Mouse (Mus musculus) CH12.LX (cell line): ENCODE measurements around the gene Rpl11. TPM values are rescaled to one million over a fixed set of nuclear protein-coding genes. Genes with fewer than 3 reads are reported as not detected.

Experiments
- DNase-seq: peaks from one replicate; pipeline ENCODE4 v3.0.0-alpha.2; 2013; ENCODE audit errors: extremely low read depth
- H3K27ac ChIP-seq: 2 replicates; pipeline ENCODE4 v1.5.1; 2012; ENCODE audit warnings: low read depth, mild to moderate bottlenecking, control low read depth, moderate library complexity; ENCODE audit not compliant: insufficient read depth
- H3K27me3 ChIP-seq: replicated peaks from 2 replicates; pipeline ENCODE3; 2012; ENCODE audit warnings: inconsistent platforms
- H3K36me3 ChIP-seq, 2 experiments: replicated peaks in 1 of 2; 2 replicates each; pipeline versions ENCODE3 to v1.6.1; 2012; ENCODE audit warnings: inconsistent platforms in 1 of 2, low read length in 1 of 2, mild to moderate bottlenecking in 1 of 2, mixed read lengths in 1 of 2, moderate library complexity in 1 of 2; ENCODE audit not compliant: control insufficient read depth in 1 of 2, insufficient read depth in 1 of 2
- H3K4me1 ChIP-seq, 2 experiments: 2 replicates each; pipeline ENCODE4 v1.6.1; 2012; ENCODE audit warnings: inconsistent platforms in 1 of 2, moderate library complexity in 1 of 2; ENCODE audit not compliant: insufficient read depth in 2 of 2, control insufficient read depth in 1 of 2
- H3K4me2 ChIP-seq: 2 replicates; pipeline ENCODE4 v1.6.1; 2012; ENCODE audit warnings: low read depth, mild to moderate bottlenecking, control low read depth; ENCODE audit not compliant: poor library complexity, insufficient read depth, severe bottlenecking
- H3K4me3 ChIP-seq, 3 experiments: fragments of 150-350 bp in 1 of 3; sonication (generic) in 1 of 3; replicated peaks in 1 of 3; 2 replicates each; pipeline versions ENCODE3 to v1.5.1; 2011 to 2012; ENCODE audit warnings: low read depth in 2 of 3, low read length in 2 of 3, mild to moderate bottlenecking in 2 of 3, moderate library complexity in 2 of 3, control low read depth in 1 of 3, improper control_type of control experiment in 1 of 3, inconsistent platforms in 1 of 3, mixed read lengths in 1 of 3; ENCODE audit not compliant: poor library complexity in 1 of 3
- H3K79me2 ChIP-seq: replicated peaks from 2 replicates; pipeline ENCODE4 v1.6.1; 2012; ENCODE audit warnings: mild to moderate bottlenecking, moderate library complexity; ENCODE audit not compliant: control insufficient read depth, poor library complexity, insufficient read depth, severe bottlenecking; ENCODE audit errors: extremely low read depth
- H3K9ac ChIP-seq: 2 replicates; pipeline ENCODE4 v1.6.1; 2012; ENCODE audit warnings: low read depth, mild to moderate bottlenecking, control low read depth, moderate library complexity; ENCODE audit not compliant: insufficient read depth
- H3K9me3 ChIP-seq: replicated peaks from 2 replicates; pipeline ENCODE3; 2012; ENCODE audit warnings: low read length, inconsistent platforms, mixed read lengths
- BHLHE40 ChIP-seq: IDR thresholded peaks from 2 replicates; pipeline ENCODE4 v1.6.1; 2011; ENCODE audit warnings: mild to moderate bottlenecking, low read depth, low read length, improper control_type of control experiment
- CHD1 ChIP-seq: IDR thresholded peaks from 2 replicates; pipeline ENCODE4 v1.6.1; 2012; ENCODE audit warnings: low read depth, low read length, improper control_type of control experiment, inconsistent platforms
- CHD2 ChIP-seq: IDR thresholded peaks from 2 replicates; pipeline ENCODE4 v1.6.1; 2011; ENCODE audit warnings: low read length, improper control_type of control experiment
- CTCF ChIP-seq, 2 experiments: IDR thresholded peaks in 1 of 2; conservative IDR thresholded peaks in 1 of 2; 2 replicates each; pipeline ENCODE4 v1.5.1; 2011 to 2012; ENCODE audit warnings: low read depth in 2 of 2, low read length in 2 of 2, improper control_type of control experiment in 1 of 2, inconsistent platforms in 1 of 2, mild to moderate bottlenecking in 1 of 2, moderate library complexity in 1 of 2
- ELF1 ChIP-seq: IDR thresholded peaks from 2 replicates; pipeline ENCODE4 v1.6.1; 2014; ENCODE audit warnings: low read depth, mild to moderate bottlenecking, inconsistent platforms, low read length, improper control_type of control experiment
- EP300 ChIP-seq: IDR thresholded peaks from 2 replicates; pipeline ENCODE4 v1.6.1; 2011; ENCODE audit warnings: low read length, improper control_type of control experiment
- ETS1 ChIP-seq: conservative IDR thresholded peaks from 2 replicates; pipeline ENCODE4 v1.6.1; 2012; ENCODE audit warnings: low read depth, mild to moderate bottlenecking, inconsistent platforms, low read length, improper control_type of control experiment, moderate library complexity
- GABPA ChIP-seq: IDR thresholded peaks from 2 replicates; pipeline ENCODE4 v1.6.1; 2012; ENCODE audit warnings: low read depth, low read length, improper control_type of control experiment, inconsistent platforms; ENCODE audit not compliant: insufficient replicate concordance
- IRF4 ChIP-seq: IDR thresholded peaks from 2 replicates; pipeline ENCODE4 v1.6.1; 2014; ENCODE audit warnings: low read depth, mild to moderate bottlenecking, inconsistent platforms, low read length, improper control_type of control experiment
- JUN ChIP-seq: IDR thresholded peaks from 2 replicates; pipeline ENCODE4 v1.6.1; 2011; ENCODE audit warnings: low read depth, mild to moderate bottlenecking, low read length, improper control_type of control experiment, moderate library complexity; ENCODE audit not compliant: insufficient read depth
- KAT2A ChIP-seq: IDR thresholded peaks from 2 replicates; pipeline ENCODE4 v1.6.1; 2012; ENCODE audit warnings: low read length, improper control_type of control experiment, inconsistent platforms; ENCODE audit not compliant: insufficient replicate concordance
- MEF2A ChIP-seq: IDR thresholded peaks from 2 replicates; pipeline ENCODE4 v1.6.1; 2014; ENCODE audit warnings: low read depth, mild to moderate bottlenecking, inconsistent platforms, low read length, improper control_type of control experiment, borderline replicate concordance
- MXI1 ChIP-seq: IDR thresholded peaks from 2 replicates; pipeline ENCODE4 v1.6.1; 2011; ENCODE audit warnings: mild to moderate bottlenecking, low read depth, low read length, improper control_type of control experiment
- NRF1 ChIP-seq: IDR thresholded peaks from 2 replicates; pipeline ENCODE4 v1.6.1; 2014; ENCODE audit warnings: low read depth, mild to moderate bottlenecking, inconsistent platforms, low read length, improper control_type of control experiment, moderate library complexity
- PAX5 ChIP-seq: IDR thresholded peaks from 2 replicates; pipeline ENCODE4 v1.6.1; 2012; ENCODE audit warnings: low read length, inconsistent platforms, mixed read lengths
- POLR2AphosphoS2 ChIP-seq: IDR thresholded peaks from 2 replicates; pipeline ENCODE4 v1.6.1; 2011; ENCODE audit warnings: low read depth, low read length, improper control_type of control experiment
- RAD21 ChIP-seq: IDR thresholded peaks from 2 replicates; pipeline ENCODE4 v1.6.1; 2011; ENCODE audit warnings: low read depth, mild to moderate bottlenecking, low read length, improper control_type of control experiment, moderate library complexity
- RCOR1 ChIP-seq: conservative IDR thresholded peaks from 2 replicates; pipeline ENCODE4 v1.6.1; 2012; ENCODE audit warnings: low read depth, mild to moderate bottlenecking, inconsistent platforms, low read length, improper control_type of control experiment
- SMC3 ChIP-seq: IDR thresholded peaks from 2 replicates; pipeline ENCODE4 v1.6.1; 2011; ENCODE audit warnings: low read depth, low read length, improper control_type of control experiment
- TCF12 ChIP-seq: IDR thresholded peaks from 2 replicates; pipeline ENCODE4 v1.6.1; 2014; ENCODE audit warnings: low read depth, mild to moderate bottlenecking, inconsistent platforms, low read length, improper control_type of control experiment
- UBTF ChIP-seq: IDR thresholded peaks from 2 replicates; pipeline ENCODE4 v1.6.1; 2012; ENCODE audit warnings: low read depth, mild to moderate bottlenecking, inconsistent platforms, low read length, improper control_type of control experiment, moderate library complexity
- USF2 ChIP-seq: conservative IDR thresholded peaks from 2 replicates; pipeline ENCODE4 v1.6.1; 2011; ENCODE audit warnings: low read depth, low read length, improper control_type of control experiment
- ZC3H11A ChIP-seq: IDR thresholded peaks from 2 replicates; pipeline ENCODE4 v1.6.1; 2012; ENCODE audit warnings: low read depth, mild to moderate bottlenecking, inconsistent platforms, low read length, improper control_type of control experiment
- ZNF384 ChIP-seq: IDR thresholded peaks from 2 replicates; pipeline ENCODE4 v1.6.1; 2012; ENCODE audit warnings: low read depth, low read length, improper control_type of control experiment, inconsistent platforms
- dilution Hi-C: fragments of 300-500 bp; cut with MboI; formaldehyde crosslinking; loops from 2 replicates; pipeline ENCODE4 v1.14.3; 2020; ENCODE audit warnings: low sequenced_read_pairs; ENCODE audit not compliant: extremely low pct_unique_long_range_greater_than_20kb, extremely low pct_ligation_motif_present
- in situ Hi-C: fragments of 300-500 bp; cut with MboI; formaldehyde crosslinking; loops from 3 replicates; pipeline ENCODE4 v1.14.3; 2019; ENCODE audit warnings: low sequenced_read_pairs, low pct_ligation_motif_present, low pct_unique_long_range_greater_than_20kb, mixed read lengths
- polyA plus RNA-seq: library from polyadenylated mRNA; unstranded; fragments of >175 nt; gene quantifications from 2 replicates; pipeline ENCODE4 v1.2.1, GENCODE M21; 2012; ENCODE audit warnings: low read depth; ENCODE audit not compliant: insufficient read length
- total RNA-seq, 2 experiments: library from RNA; depleted of rRNA; stranded (reverse); fragments of 300-350 nt in 1 of 2; fragments of >200 nt in 1 of 2; gene quantifications; 2 replicates each; pipeline ENCODE4 v1.2.3; 2012 to 2014

Rpl11 gene
- total and polyA plus RNA-seq, 3 experiments, result 1,170 to 2,513 (median 1,661) TPM

GRCm38 (mm10) chr4:136027416-136028131, 25.7 kb downstream of the Rpl11 start (continued):
- TF ChIP-seq ZNF384, result no peak
- TF ChIP-seq EP300, result peak; percentile 51; the same call in 1 of the 2 replicates
- no peak for TF ChIP-seq UBTF
- no peak for TF ChIP-seq MXI1
- no peak for TF ChIP-seq IRF4
- peak; percentile 89 for TF ChIP-seq PAX5
- 0 out of 2 replicates have a peak, but pooled peaks have one; percentile 43 for TF ChIP-seq TCF12
- TF ChIP-seq NRF1, result no peak
- peak; percentile 66 for TF ChIP-seq ETS1
- TF ChIP-seq CHD1, result no peak
- TF ChIP-seq BHLHE40, result peak; percentile 64
- TF ChIP-seq POLR2AphosphoS2, result no peak
- TF ChIP-seq ZC3H11A, result no peak
- no peak for TF ChIP-seq KAT2A
- TF ChIP-seq RCOR1, result no peak
- no peak for TF ChIP-seq CHD2
- TF ChIP-seq MEF2A, result peak; percentile 7
- no peak for TF ChIP-seq JUN
- no peak for TF ChIP-seq ELF1
- TF ChIP-seq SMC3, result no peak
- TF ChIP-seq, all 38 proteins: peak for 10

GRCm38 (mm10) chr4:136025350-136025749, 27.9 kb downstream of the Rpl11 start:
- DNase-seq, result no peak
- dilution Hi-C loops, result no loop called here
- Histone ChIP-seq H3K27me3 (no peaks in the 10 kb centered on the region), H3K4me3 (no peak overlapping the region), H3K4me1 (peaks cover 27 to 44% of the 10 kb centered on the region in 2 experiments), H3K9me3 (peaks cover 3% of the 10 kb centered on the region), H3K4me2 (no peak overlapping the region), H3K79me2 (peaks cover 11% of the 10 kb centered on the region), H3K36me3 (no peaks in the 10 kb centered on the region), H3K9ac (no peak overlapping the region), H3K27ac (no peak overlapping the region)
- TF ChIP-seq GABPA (no peak), USF2 (no peak), CTCF (conservative IDR thresholded peaks at IDR 0.05 in 1 of 2, IDR thresholded peaks at IDR 0.05 in 1 of 2; ENCODE audit: low read depth in 2 of 2, low read length in 2 of 2) (peak in 1 of 2 experiments; percentile 14; a peak in 2 of 4 replicates), RAD21 (no peak; the same call in 1 of the 2 replicates)
- in situ Hi-C loops, result no loop called here
